Mouse (Mus musculus): Measurements from ENCODE around the gene Cep128. TPM values are rescaled to one million over a fixed set of nuclear protein-coding genes. Genes with fewer than 3 reads are reported as not detected.

Cep128 gene
- total RNA-seq, 4 experiments from 2014 or later, result 2.6 to 10.2 (median 3.9) TPM

- no peak for DNase-seq
Observed at GRCm38 (mm10) chr12:91307733-91308132, 76.5 kb downstream of the Cep128 start.

GRCm38 (mm10) chr12:91305769-91306168, 78.4 kb downstream of the Cep128 start:
- no peak for DNase-seq

DNA sequence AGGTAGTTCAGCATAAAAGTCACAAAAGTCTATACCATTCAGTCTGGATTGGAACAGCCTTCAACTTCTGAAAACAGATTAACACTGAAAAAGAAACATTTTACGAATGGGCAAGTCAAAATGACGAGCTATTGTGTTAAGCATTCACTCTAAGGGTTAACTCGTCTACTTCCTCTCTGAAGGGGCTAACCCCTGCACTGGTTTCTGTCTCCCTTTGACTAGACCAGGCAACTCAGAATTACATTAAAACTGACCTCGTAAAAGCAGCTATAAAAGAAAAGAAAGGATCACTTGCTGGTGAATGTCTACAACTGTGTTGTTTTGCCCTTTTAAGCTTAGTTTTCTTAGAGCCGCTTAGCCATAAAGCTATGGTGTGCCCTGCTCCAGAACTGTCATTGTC, 79.2 kb downstream of the Cep128 start:
- DNase-seq, result no peak

DNA sequence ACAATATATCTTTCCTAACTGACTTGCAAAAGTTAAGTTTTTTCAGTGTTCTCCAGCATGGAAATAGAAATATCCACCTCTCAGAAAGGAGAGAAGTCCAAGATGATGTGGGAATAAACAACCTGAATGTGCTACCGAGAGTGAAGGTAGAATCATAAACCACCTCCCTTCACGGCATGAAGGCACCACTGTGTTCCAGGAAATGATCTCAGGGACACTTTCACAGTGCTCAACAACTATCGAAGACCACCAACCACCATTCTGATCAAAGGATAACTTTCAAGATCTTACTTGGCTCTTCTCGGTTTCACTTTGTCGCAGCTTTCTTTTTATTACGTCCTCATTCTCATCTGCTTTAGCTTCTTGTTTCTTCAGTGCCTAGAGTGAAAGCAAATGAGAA, 85.5 kb downstream of the Cep128 start:
- no peak for DNase-seq

DNA sequence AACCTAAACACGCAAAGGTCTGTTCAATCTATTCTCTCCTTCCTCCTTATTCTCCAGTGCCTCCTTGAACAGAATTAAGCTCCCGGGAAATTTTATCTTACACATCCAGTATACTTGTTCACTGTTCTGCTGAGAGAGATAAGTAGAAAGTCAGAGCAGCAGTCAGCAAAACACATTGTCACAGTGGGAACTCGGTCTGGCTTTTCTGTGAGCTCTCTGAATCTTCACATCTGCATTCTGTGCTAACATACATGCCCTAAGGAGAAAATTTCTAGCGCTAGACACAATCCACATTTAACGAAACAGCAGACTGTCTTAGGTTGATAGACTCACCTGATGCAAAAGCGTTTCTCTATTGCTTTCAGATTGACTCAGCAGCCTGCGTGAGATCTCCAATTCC, 88.3 kb downstream of the Cep128 start:
- DNase-seq, result no peak

- DNase-seq, result no peak
Observed at GRCm38 (mm10) chr12:91295436-91295835, 88.8 kb downstream of the Cep128 start.

DNA sequence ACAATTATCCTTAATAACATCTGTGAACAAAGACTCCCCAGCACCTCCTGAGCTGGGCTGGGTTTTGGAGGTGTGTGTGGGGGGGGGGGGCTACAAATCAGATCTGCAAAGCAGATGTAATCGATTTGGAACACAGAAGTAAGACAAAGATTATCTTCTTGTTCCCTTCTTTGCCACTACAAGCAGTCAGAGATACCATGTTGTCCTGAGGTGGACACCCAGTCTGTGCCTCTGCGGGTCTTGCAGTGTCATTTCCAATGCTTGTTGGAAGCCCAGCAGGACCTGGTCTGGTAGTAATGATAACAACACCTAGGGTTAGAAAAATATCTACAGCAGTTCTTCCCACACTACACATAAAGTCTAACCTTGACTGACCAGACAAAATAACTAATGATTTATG, 110.3 kb downstream of the Cep128 start:
- no peak for DNase-seq

- DNase-seq, result no peak
Observed at GRCm38 (mm10) chr12:91269634-91270033, 114.6 kb downstream of the Cep128 start.

DNA sequence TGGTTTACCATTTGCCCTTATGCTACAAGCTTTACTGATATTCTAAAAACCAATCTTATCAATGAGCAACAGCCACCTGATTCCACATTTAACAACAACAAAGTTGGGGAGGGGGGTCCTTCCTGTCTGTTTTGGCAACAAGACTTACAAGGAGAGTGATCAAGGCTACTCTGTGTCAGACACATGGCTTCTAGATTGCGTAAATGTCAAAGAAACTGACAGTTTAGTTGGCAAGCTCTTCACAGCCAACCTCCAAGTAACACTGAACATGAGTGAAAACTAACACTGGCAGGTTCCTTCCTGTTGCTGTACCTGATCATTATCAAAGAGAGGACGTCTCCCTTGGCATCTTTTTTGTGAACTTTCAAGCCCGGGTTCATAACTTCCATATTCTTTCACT, 115.2 kb downstream of the Cep128 start:
- DNase-seq, result no peak

GRCm38 (mm10) chr12:91266014-91266413, 118.2 kb downstream of the Cep128 start:
- DNase-seq, result no peak

- DNase-seq, result no peak
Observed at GRCm38 (mm10) chr12:91265462-91265861, 118.7 kb downstream of the Cep128 start.

GRCm38 (mm10) chr12:91264828-91265355, 119.3 kb downstream of the Cep128 start:
- no peak for DNase-seq

DNA sequence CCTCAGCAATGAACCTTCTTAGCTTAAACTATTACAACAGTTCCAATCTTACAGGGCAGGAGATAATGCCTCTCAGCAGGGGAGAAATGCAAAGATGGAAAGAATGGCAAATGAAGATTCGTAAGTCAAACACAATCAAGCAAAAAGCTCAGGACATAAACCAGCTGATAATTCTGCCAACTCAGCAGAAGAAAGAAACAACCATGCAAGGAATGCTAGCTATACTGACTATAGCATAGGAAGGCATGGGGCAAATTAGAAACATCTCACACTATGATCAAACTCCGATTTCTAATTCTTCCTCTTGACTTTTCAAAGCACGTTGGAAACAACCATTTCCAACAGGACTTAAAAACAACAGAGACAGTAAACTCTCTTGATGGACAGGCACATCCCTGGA, 120.5 kb downstream of the Cep128 start:
- no peak for DNase-seq

- no peak for DNase-seq
Observed at GRCm38 (mm10) chr12:91262801-91263200, 121.4 kb downstream of the Cep128 start.

GRCm38 (mm10) chr12:91256334-91256733, 127.9 kb downstream of the Cep128 start:
- DNase-seq, result no peak

- no peak for DNase-seq
Observed at GRCm38 (mm10) chr12:91254831-91255230, 129.4 kb downstream of the Cep128 start.

DNA sequence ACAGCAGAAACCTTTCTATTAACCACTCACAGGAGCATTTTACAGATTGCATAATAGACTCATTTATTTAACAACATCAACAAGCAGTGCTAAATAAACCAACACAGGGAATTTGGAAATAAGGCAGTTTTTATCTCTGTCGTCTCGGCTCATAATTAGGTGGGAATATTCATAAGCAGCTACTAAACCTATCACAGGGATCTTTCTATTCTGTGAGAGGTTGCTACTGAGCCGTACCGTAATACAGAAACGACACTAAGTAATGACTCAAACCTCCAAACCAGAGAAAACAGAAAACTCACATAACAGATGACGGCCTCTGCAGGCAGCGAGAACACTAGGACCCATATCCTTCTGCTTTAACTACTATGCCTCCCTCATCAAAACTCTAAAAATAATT, 163.6 kb downstream of the Cep128 start:
- DNase-seq, result no peak

- DNase-seq, result no peak
Observed at GRCm38 (mm10) chr12:91205550-91205949, 178.7 kb downstream of the Cep128 start.

DNA sequence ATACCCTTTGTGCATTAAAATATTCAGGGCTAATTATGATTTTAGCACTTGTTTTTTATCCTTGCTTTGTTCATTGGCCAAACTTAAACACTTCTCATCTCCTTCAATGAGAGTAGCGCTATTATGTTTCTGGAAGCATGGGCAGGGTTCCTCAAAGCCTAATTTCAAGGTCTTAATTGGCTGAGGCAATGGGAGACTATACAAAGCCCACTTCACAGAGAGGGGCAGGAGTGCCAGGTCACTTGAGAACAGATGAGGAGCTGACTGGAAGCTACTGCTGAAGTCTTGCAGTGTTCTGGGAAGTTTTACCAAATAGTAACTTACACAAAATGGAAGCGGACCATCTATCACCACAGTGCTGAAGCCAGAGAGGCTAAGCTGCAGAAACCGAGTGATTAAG, 179.9 kb downstream of the Cep128 start:
- no peak for DNase-seq

GRCm38 (mm10) chr12:91202496-91202895, 181.7 kb downstream of the Cep128 start:
- DNase-seq, result no peak

- DNase-seq, result no peak
Observed at GRCm38 (mm10) chr12:91189111-91189510, 195.1 kb downstream of the Cep128 start.

DNA sequence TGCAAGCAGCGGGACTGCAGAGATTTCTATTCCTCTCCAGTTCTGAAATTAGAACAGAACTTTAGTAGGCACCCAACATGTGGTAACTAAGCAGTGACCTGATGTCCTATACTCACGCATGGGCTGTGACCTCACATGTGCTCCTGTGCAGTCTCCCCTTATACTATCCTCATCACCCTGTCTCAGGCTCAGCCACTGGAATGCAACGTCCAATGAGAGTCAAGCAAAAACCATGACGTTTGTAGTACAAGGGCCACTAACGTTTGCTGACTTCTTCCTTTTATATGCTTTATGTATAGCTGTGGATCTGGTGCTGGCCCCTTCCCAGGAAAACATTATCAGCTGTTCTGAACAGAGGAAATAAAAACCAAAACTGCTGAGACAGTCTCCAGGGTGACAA, 198.6 kb downstream of the Cep128 start:
- no peak for DNase-seq

DNA sequence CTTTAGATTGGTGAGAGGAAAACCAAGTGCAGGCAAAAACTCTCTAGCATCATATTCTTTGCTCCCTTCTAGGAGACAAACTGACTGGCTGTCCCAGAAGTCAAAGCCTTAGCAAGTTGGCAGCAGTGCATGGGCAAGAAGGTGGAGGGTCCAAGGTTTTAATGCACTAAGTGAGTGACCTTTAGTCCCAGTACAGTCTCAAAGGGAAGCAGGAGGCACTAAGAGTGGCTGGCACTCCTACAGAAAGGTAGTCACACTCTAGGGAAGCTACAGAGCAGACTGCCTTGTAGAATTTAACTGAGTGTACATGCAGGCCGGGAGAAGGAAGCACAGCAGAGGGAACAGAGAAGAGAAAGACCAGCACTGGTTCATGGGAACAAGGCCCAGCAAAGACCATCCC, 199.6 kb downstream of the Cep128 start:
- DNase-seq, result no peak

- DNase-seq, result no peak
Observed at GRCm38 (mm10) chr12:91183928-91184327, 200.3 kb downstream of the Cep128 start.

- DNase-seq, result no peak
Observed at GRCm38 (mm10) chr12:91183304-91183855, 200.8 kb downstream of the Cep128 start.

Measured in adrenal gland, adult 8-10 months (tissue).